Mouse (Mus musculus): ENCODE data around the gene 1300017J02Rik.

The 1300017J02Rik gene

DNA sequence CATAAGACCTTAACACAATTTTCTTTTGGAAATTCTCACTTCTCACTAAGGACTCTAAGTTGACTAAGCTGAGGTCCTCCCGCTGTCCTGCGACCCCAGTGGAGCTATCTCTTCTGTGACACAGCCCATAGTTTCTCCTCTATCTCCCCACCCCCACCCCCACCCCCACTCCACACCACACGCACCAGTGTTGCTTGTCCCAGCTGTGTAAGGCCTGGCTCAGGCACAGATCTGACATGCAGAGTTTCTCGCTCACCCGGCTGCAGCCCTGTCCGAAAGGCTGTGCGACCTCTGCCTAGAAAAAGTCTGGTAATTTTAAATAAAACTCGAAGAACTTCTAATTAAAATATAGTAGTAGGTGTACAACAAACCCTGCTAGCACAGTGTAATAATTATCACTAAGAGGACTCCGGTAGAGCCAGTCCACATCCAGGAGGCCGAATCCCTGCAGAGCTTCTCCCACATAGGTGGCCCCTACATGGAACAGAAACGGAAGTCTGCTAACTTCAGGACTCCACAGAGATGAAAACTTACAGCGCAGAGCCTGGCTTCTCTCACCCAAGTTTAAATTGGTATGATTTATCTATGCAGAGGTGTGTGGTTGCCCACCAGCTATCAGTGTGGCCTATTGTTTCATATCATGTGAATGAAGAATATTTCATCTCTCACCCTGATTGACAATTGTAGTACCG is 16.2 kb downstream of the 1300017J02Rik start:
- H3K27me3 ChIP-seq (ENCODE audit: control insufficient read depth, insufficient read depth, low read length, poor library complexity, severe bottlenecking) = no peaks in the 10 kb centered on the region
- no peaks in the 10 kb centered on the region for H3K36me3 ChIP-seq (ENCODE audit: control insufficient read depth, insufficient read depth, low read length, poor library complexity, severe bottlenecking)
- DNase-seq (ENCODE audit: low read depth, low spot score) = no peak

GRCm38 (mm10) chr9:103287840-103288488 is 16.9 kb downstream of the 1300017J02Rik start:
- no peak for DNase-seq (ENCODE audit: low read depth, low spot score)

GRCm38 (mm10) chr9:103286901-103287422 is 17.9 kb downstream of the 1300017J02Rik start:
- DNase-seq (ENCODE audit: low read depth, low spot score) = no peak
- H3K27me3 ChIP-seq (ENCODE audit: control insufficient read depth, insufficient read depth, low read length, poor library complexity, severe bottlenecking) = no peaks in the 10 kb centered on the region
- no peaks in the 10 kb centered on the region for H3K36me3 ChIP-seq (ENCODE audit: control insufficient read depth, insufficient read depth, low read length, poor library complexity, severe bottlenecking)

More at GRCm38 (mm10) chr9:103287840-103288488, 16.9 kb downstream of the 1300017J02Rik start:
- no peaks in the 10 kb centered on the region for H3K27me3 ChIP-seq (ENCODE audit: control insufficient read depth, insufficient read depth, low read length, poor library complexity, severe bottlenecking)
- no peaks in the 10 kb centered on the region for H3K36me3 ChIP-seq (ENCODE audit: control insufficient read depth, insufficient read depth, low read length, poor library complexity, severe bottlenecking)

GRCm38 (mm10) chr9:103286396-103286795 is 18.5 kb downstream of the 1300017J02Rik start:
- no peak for DNase-seq (ENCODE audit: low read depth, low spot score)
- Histone ChIP-seq H3K27me3 (ENCODE audit: control insufficient read depth, insufficient read depth, low read length, poor library complexity, severe bottlenecking) (no peaks in the 10 kb centered on the region), H3K36me3 (ENCODE audit: control insufficient read depth, insufficient read depth, low read length, poor library complexity, severe bottlenecking) (no peaks in the 10 kb centered on the region)

- DNase-seq (ENCODE audit: low read depth, low spot score) = no peak
- Histone ChIP-seq H3K27me3 (ENCODE audit: control insufficient read depth, insufficient read depth, low read length, poor library complexity, severe bottlenecking) (no peaks in the 10 kb centered on the region), H3K36me3 (ENCODE audit: control insufficient read depth, insufficient read depth, low read length, poor library complexity, severe bottlenecking) (no peaks in the 10 kb centered on the region)
Observed at GRCm38 (mm10) chr9:103276876-103277275, 28.0 kb downstream of the 1300017J02Rik start.

GRCm38 (mm10) chr9:103275676-103276075 is 29.2 kb downstream of the 1300017J02Rik start:
- Histone ChIP-seq H3K27me3 (ENCODE audit: control insufficient read depth, insufficient read depth, low read length, poor library complexity, severe bottlenecking) (no peaks in the 10 kb centered on the region), H3K36me3 (ENCODE audit: control insufficient read depth, insufficient read depth, low read length, poor library complexity, severe bottlenecking) (no peaks in the 10 kb centered on the region)
- no peak for DNase-seq (ENCODE audit: low read depth, low spot score)

DNA sequence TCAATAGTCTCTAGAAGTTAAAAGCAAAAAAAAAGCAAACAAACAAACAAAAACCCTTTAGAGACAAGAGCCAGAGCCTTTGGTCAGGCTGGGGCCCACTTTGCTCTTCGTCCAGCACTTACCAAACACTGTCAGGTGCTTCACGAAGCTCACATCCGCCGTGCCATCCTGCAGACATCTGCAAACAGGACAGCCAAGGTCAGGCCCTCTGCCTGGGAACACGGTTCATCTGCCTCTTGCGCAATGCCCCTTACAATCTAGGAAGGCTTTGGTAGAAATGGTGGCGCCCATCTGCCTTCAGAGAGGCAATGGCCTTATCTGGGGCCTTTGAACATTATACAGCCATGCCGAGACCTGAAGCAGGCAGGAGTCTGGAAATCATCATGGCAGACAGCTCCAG is 30.1 kb downstream of the 1300017J02Rik start:
- Histone ChIP-seq H3K27me3 (ENCODE audit: control insufficient read depth, insufficient read depth, low read length, poor library complexity, severe bottlenecking) (no peaks in the 10 kb centered on the region), H3K36me3 (ENCODE audit: control insufficient read depth, insufficient read depth, low read length, poor library complexity, severe bottlenecking) (no peaks in the 10 kb centered on the region)
- DNase-seq (ENCODE audit: low read depth, low spot score) = no peak

DNA sequence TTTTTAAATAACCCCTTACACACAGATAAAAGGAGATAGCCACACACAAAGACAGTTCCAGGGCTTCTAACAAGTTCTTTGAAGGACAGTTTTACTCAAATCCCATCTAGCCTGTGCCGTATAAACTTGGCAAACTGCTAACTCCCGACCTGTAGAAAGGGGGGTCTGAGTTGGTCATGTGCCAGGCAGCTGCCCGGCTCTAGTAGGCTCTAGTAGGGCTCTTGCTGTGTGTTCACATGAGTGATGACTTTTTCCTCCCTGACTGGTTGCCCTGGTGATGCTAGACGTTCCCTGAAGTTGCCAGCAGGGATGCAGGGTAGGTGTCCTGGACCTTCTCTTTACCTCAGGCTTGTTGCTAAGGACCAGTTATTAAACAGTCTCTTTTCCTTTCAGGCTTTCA is 33.8 kb downstream of the 1300017J02Rik start:
- H3K36me3 ChIP-seq (ENCODE audit: control insufficient read depth, insufficient read depth, low read length, poor library complexity, severe bottlenecking) = no peaks in the 10 kb centered on the region
- no peaks in the 10 kb centered on the region for H3K27me3 ChIP-seq (ENCODE audit: control insufficient read depth, insufficient read depth, low read length, poor library complexity, severe bottlenecking)
- DNase-seq (ENCODE audit: low read depth, low spot score) = no peak

- DNase-seq (ENCODE audit: low read depth, low spot score) = no peak
- Histone ChIP-seq H3K36me3 (ENCODE audit: control insufficient read depth, insufficient read depth, low read length, poor library complexity, severe bottlenecking) (no peaks in the 10 kb centered on the region), H3K27me3 (ENCODE audit: control insufficient read depth, insufficient read depth, low read length, poor library complexity, severe bottlenecking) (no peaks in the 10 kb centered on the region)
Observed at GRCm38 (mm10) chr9:103265778-103266177, 39.1 kb downstream of the 1300017J02Rik start.

- DNase-seq (ENCODE audit: low read depth, low spot score) = no peak
- H3K27me3 ChIP-seq (ENCODE audit: control insufficient read depth, insufficient read depth, low read length, poor library complexity, severe bottlenecking) = no peaks in the 10 kb centered on the region
Observed at GRCm38 (mm10) chr9:103252906-103253305, 52.0 kb downstream of the 1300017J02Rik start.

GRCm38 (mm10) chr9:103248618-103249017 is 56.3 kb downstream of the 1300017J02Rik start:
- Histone ChIP-seq H3K36me3 (ENCODE audit: control insufficient read depth, insufficient read depth, low read length, poor library complexity, severe bottlenecking) (no peaks in the 10 kb centered on the region), H3K27me3 (ENCODE audit: control insufficient read depth, insufficient read depth, low read length, poor library complexity, severe bottlenecking) (no peaks in the 10 kb centered on the region)
- DNase-seq (ENCODE audit: low read depth, low spot score) = no peak

More at GRCm38 (mm10) chr9:103252906-103253305, 52.0 kb downstream of the 1300017J02Rik start:
- H3K36me3 ChIP-seq (ENCODE audit: control insufficient read depth, insufficient read depth, low read length, poor library complexity, severe bottlenecking) = no peaks in the 10 kb centered on the region

DNA sequence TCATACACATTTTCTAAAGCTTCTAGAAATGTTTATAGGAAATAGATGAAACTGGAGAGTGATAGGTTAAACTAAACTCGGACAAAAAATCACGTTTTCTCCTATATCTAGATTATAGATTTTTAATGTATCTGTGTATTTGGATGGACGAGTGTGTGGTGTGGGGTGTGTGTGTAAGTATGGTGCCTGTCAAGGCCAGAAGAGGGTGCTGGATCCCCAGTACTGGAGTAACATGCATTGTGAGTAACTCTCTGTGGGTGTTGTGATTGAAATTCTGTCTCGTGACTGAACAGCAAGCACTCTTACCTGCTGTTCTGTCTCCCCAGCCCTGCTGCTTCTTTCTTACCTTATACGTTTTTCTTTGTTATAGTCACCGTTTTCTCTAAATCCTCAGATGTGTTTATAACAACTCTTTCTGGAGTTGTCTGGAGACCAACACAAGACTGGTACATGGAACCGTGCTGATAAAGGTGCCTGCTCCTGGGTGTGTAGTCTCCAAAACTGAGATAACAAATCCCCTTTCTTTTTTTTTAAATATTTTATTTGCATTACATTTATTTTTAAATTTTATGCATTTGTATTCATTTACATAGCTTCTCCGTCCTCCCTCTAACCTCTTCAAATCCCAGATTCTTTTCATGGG is 58.2 kb downstream of the 1300017J02Rik start:
- no peaks in the 10 kb centered on the region for H3K27me3 ChIP-seq (ENCODE audit: control insufficient read depth, insufficient read depth, low read length, poor library complexity, severe bottlenecking)
- DNase-seq (ENCODE audit: low read depth, low spot score) = peak; percentile 10
- no peaks in the 10 kb centered on the region for H3K36me3 ChIP-seq (ENCODE audit: control insufficient read depth, insufficient read depth, low read length, poor library complexity, severe bottlenecking)

DNA sequence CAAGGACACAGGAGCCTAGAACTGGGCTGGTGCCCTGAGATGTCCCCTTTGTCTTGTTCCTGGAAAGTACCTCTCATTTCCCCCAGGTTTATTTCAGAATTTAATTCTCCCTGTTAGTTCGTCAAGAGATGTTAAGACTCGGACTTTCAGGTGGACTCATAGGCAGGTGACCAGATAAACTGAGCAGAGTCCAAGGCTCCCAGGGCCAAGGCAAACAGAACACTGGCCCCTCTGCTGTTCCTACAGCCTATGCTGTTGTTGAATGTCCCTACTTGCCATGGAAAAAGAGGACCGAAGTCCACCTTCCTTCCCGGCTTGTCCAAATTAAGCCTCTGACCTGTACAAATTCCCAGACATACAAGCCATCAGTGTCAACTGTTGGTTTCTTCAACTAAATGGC is 61.2 kb downstream of the 1300017J02Rik start:
- DNase-seq (ENCODE audit: low read depth, low spot score) = no peak
- Histone ChIP-seq H3K27me3 (ENCODE audit: control insufficient read depth, insufficient read depth, low read length, poor library complexity, severe bottlenecking) (no peaks in the 10 kb centered on the region), H3K36me3 (ENCODE audit: control insufficient read depth, insufficient read depth, low read length, poor library complexity, severe bottlenecking) (no peaks in the 10 kb centered on the region)

DNA sequence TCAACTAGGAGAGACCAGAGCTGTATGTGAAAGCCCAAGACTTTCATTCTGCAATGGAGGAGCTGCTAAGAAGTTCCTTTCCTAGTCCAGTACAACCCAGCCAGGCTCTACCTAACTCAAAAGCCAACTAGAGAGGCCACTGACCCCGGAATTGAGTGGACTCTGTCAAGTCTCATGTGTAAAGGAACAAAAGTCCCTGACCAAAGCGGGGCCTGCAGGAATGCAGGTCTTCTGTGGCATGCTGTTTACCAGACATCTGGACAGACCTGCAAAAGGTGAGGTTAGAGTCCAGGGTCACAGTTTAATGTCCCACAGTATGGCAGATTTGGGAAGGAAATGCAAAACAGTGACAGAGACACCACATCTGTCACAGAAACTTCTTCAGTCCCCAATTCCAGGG is 63.7 kb downstream of the 1300017J02Rik start:
- H3K36me3 ChIP-seq (ENCODE audit: control insufficient read depth, insufficient read depth, low read length, poor library complexity, severe bottlenecking) = no peaks in the 10 kb centered on the region
- no peaks in the 10 kb centered on the region for H3K27me3 ChIP-seq (ENCODE audit: control insufficient read depth, insufficient read depth, low read length, poor library complexity, severe bottlenecking)
- no peak for DNase-seq (ENCODE audit: low read depth, low spot score)

- H3K36me3 ChIP-seq (ENCODE audit: control insufficient read depth, insufficient read depth, low read length, poor library complexity, severe bottlenecking) = no peaks in the 10 kb centered on the region
- H3K27me3 ChIP-seq (ENCODE audit: control insufficient read depth, insufficient read depth, low read length, poor library complexity, severe bottlenecking) = no peaks in the 10 kb centered on the region
Observed at GRCm38 (mm10) chr9:103239471-103239870, 65.4 kb downstream of the 1300017J02Rik start.

More at GRCm38 (mm10) chr9:103239471-103239870, 65.4 kb downstream of the 1300017J02Rik start:
- DNase-seq (ENCODE audit: low read depth, low spot score) = no peak

Measured in splenic B cell, adult 2 months (primary cell).